Mouse (Mus musculus) MEL (cell line): ENCODE data around the gene Gm42688. TPM values are rescaled to one million over a fixed set of nuclear protein-coding genes. Genes with fewer than 3 reads are reported as not detected.
A peak's percentile ranks its signal among the peaks of the same experiment; 100 is the strongest.

ENCODE experiments used
- DNase-seq: peaks from one replicate; pipeline ENCODE4 v3.0.0; 2011; ENCODE audit warnings: low read depth, low spot score
- H3K27ac ChIP-seq: 2 replicates; pipeline ENCODE4 v1.5.1; 2012; ENCODE audit warnings: low read depth, mild to moderate bottlenecking, control low read depth, low read length, moderate library complexity; ENCODE audit not compliant: control insufficient read depth
- H3K27me3 ChIP-seq, 2 experiments: fragments of 150-350 bp in 1 of 2; sonication (generic) in 1 of 2; 2 replicates each; pipeline ENCODE4 v1.6.1; 2012; ENCODE audit warnings: low read length in 2 of 2, mild to moderate bottlenecking in 2 of 2, improper control_type of control experiment in 1 of 2, moderate library complexity in 1 of 2; ENCODE audit not compliant: insufficient read depth in 2 of 2, control insufficient read depth in 1 of 2
- H3K36me3 ChIP-seq, 2 experiments: 2 replicates each; pipeline ENCODE4 v1.6.1; 2012 to 2014; ENCODE audit warnings: low read length in 2 of 2, improper control_type of control experiment in 1 of 2, inconsistent platforms in 1 of 2, mild to moderate bottlenecking in 1 of 2; ENCODE audit not compliant: insufficient read depth in 2 of 2, control insufficient read depth in 1 of 2
- H3K4me1 ChIP-seq, 2 experiments: fragments of 150-350 bp in 1 of 2; sonication (generic) in 1 of 2; 2 replicates each; pipeline ENCODE4 v1.6.1; 2012; ENCODE audit warnings: low read length in 2 of 2, improper control_type of control experiment in 1 of 2, mild to moderate bottlenecking in 1 of 2; ENCODE audit not compliant: insufficient read depth in 2 of 2, control insufficient read depth in 1 of 2
- H3K4me3 ChIP-seq, 2 experiments: fragments of 150-350 bp in 1 of 2; sonication (generic) in 1 of 2; 2 replicates each; pipeline ENCODE4 v1.5.1; 2012; ENCODE audit warnings: low read depth in 2 of 2, low read length in 2 of 2, mild to moderate bottlenecking in 2 of 2, moderate library complexity in 2 of 2, control low read depth in 1 of 2, improper control_type of control experiment in 1 of 2; ENCODE audit not compliant: control insufficient read depth in 1 of 2, insufficient read depth in 1 of 2
- H3K79me2 ChIP-seq: 2 replicates; pipeline ENCODE4 v1.6.1; 2012; ENCODE audit warnings: mild to moderate bottlenecking, low read length, moderate library complexity; ENCODE audit not compliant: control insufficient read depth, poor library complexity, insufficient read depth
- H3K9ac ChIP-seq: 2 replicates; pipeline ENCODE4 v1.6.1; 2012; ENCODE audit warnings: low read depth, mild to moderate bottlenecking, control low read depth, low read length, moderate library complexity; ENCODE audit not compliant: control insufficient read depth, poor library complexity, severe bottlenecking
- H3K9me3 ChIP-seq: fragments of 150-350 bp; sonication (generic); replicated peaks from 2 replicates; pipeline ENCODE4 v1.6.1; 2012; ENCODE audit warnings: mild to moderate bottlenecking, low read length, improper control_type of control experiment, moderate library complexity; ENCODE audit not compliant: insufficient read depth
- BHLHE40 ChIP-seq: IDR thresholded peaks from 2 replicates; pipeline ENCODE4 v1.6.1; 2012; ENCODE audit warnings: low read depth, mild to moderate bottlenecking, inconsistent platforms, low read length, improper control_type of control experiment, borderline replicate concordance
- CHD1 ChIP-seq: IDR thresholded peaks from 2 replicates; pipeline ENCODE4 v1.6.1; 2012; ENCODE audit warnings: low read depth, mild to moderate bottlenecking, inconsistent platforms, low read length, improper control_type of control experiment
- E2F4 ChIP-seq: IDR thresholded peaks from 2 replicates; pipeline ENCODE4 v1.6.1; 2011; ENCODE audit warnings: low read depth, low read length, improper control_type of control experiment, borderline replicate concordance
- ELF1 ChIP-seq: IDR thresholded peaks from 2 replicates; pipeline ENCODE4 v1.6.1; 2014; ENCODE audit warnings: low read depth, mild to moderate bottlenecking, inconsistent platforms, low read length, improper control_type of control experiment, moderate library complexity
- GABPA ChIP-seq: IDR thresholded peaks from 2 replicates; pipeline ENCODE4 v1.6.1; 2012; ENCODE audit warnings: low read depth, mild to moderate bottlenecking, inconsistent platforms, low read length, improper control_type of control experiment, moderate library complexity
- HCFC1 ChIP-seq: IDR thresholded peaks from 2 replicates; pipeline ENCODE4 v1.6.1; 2012; ENCODE audit warnings: low read depth, mild to moderate bottlenecking, inconsistent platforms, low read length, improper control_type of control experiment, moderate library complexity
- MAFK ChIP-seq: IDR thresholded peaks from 2 replicates; pipeline ENCODE4 v1.6.1; 2011; ENCODE audit warnings: low read depth, mild to moderate bottlenecking, low read length, improper control_type of control experiment, borderline replicate concordance
- MEF2A ChIP-seq: IDR thresholded peaks from 2 replicates; pipeline ENCODE4 v1.6.1; 2014; ENCODE audit warnings: low read depth, mild to moderate bottlenecking, inconsistent platforms, low read length, improper control_type of control experiment; ENCODE audit not compliant: poor library complexity, insufficient replicate concordance, severe bottlenecking; ENCODE audit errors: extremely low read depth
- MXI1 ChIP-seq: IDR thresholded peaks from 2 replicates; pipeline ENCODE4 v1.6.1; 2011; ENCODE audit warnings: mild to moderate bottlenecking, low read depth, low read length, improper control_type of control experiment
- MYB ChIP-seq: IDR thresholded peaks from 2 replicates; pipeline ENCODE4 v1.6.1; 2011; ENCODE audit warnings: mild to moderate bottlenecking, low read depth, low read length, improper control_type of control experiment
- MYC ChIP-seq: IDR thresholded peaks from 2 replicates; pipeline ENCODE4 v1.6.1; 2011; ENCODE audit warnings: low read depth, mild to moderate bottlenecking, low read length, improper control_type of control experiment, moderate library complexity
- POLR2AphosphoS2 ChIP-seq: IDR thresholded peaks from 2 replicates; pipeline ENCODE4 v1.6.1; 2011; ENCODE audit warnings: low read length, improper control_type of control experiment
- SIN3A ChIP-seq: IDR thresholded peaks from 2 replicates; pipeline ENCODE4 v1.6.1; 2012; ENCODE audit warnings: low read length, improper control_type of control experiment, inconsistent platforms
- SMC3 ChIP-seq: IDR thresholded peaks from 2 replicates; pipeline ENCODE4 v1.6.1; 2011; ENCODE audit warnings: low read depth, low read length, improper control_type of control experiment
- UBTF ChIP-seq: IDR thresholded peaks from 2 replicates; pipeline ENCODE4 v1.6.1; 2012; ENCODE audit warnings: low read depth, mild to moderate bottlenecking, inconsistent platforms, low read length, improper control_type of control experiment, moderate library complexity, borderline replicate concordance; ENCODE audit not compliant: insufficient read depth
- ZC3H11A ChIP-seq: IDR thresholded peaks from 2 replicates; pipeline ENCODE4 v1.6.1; 2012; ENCODE audit warnings: low read depth, mild to moderate bottlenecking, inconsistent platforms, low read length, improper control_type of control experiment
- ZMIZ1 ChIP-seq: IDR thresholded peaks from 2 replicates; pipeline ENCODE4 v1.6.1; 2012; ENCODE audit warnings: low read depth, mild to moderate bottlenecking, inconsistent platforms, low read length, improper control_type of control experiment, moderate library complexity
- ZNF384 ChIP-seq: IDR thresholded peaks from 2 replicates; pipeline ENCODE4 v1.6.1; 2012; ENCODE audit warnings: low read depth, mild to moderate bottlenecking, inconsistent platforms, low read length, improper control_type of control experiment
- polyA plus RNA-seq, 2 experiments: library from polyadenylated mRNA; stranded (reverse) in 1 of 2; unstranded in 1 of 2; fragments of >175 nt in 1 of 2; fragments of >200 nt in 1 of 2; gene quantifications; 2 replicates each; pipeline versions ENCODE4 v1.2.1 to v1.2.4; 2012; ENCODE audit warnings: low replicate concordance in 2 of 2, low read depth in 1 of 2; ENCODE audit not compliant: insufficient read length in 2 of 2, insufficient read depth in 1 of 2, missing spikeins in 1 of 2
- total RNA-seq: library from RNA; depleted of rRNA; stranded (reverse); fragments of 300-350 nt; gene quantifications from 2 replicates; pipeline ENCODE4 v1.2.3, GENCODE M21; 2012

Gene Gm42688
- total and polyA plus RNA-seq, 3 experiments, result 2.5 to 4.8 TPM; not detected in 1

GRCm38 (mm10) chr6:83121863-83122710 is 20.7 kb downstream of the Gm42688 start:
- Histone ChIP-seq H3K9ac (peak overlapping the region; percentile 80), H3K9me3 (no peaks in the 10 kb centered on the region), H3K4me3 (peak overlapping the region; percentile 64 to 73), H3K79me2 (peaks cover 29% of the 10 kb centered on the region), H3K4me1 (peaks cover 0 to 24% of the 10 kb centered on the region in 2 experiments; a peak in 3 of 4 replicates), H3K27ac (peak overlapping the region; percentile 76), H3K27me3 (no peaks in the 10 kb centered on the region), H3K36me3 (peaks cover 0 to 27% of the 10 kb centered on the region in 2 experiments; a peak in 2 of 4 replicates)
- no peak for DNase-seq
- TF ChIP-seq SMC3 (0 out of 2 replicates have a peak, but pooled peaks have one; percentile 3), MYC (no peak), ZC3H11A (no peak), UBTF (0 out of 2 replicates have a peak, but pooled peaks have one; percentile 63), ZNF384 (no peak)

- no peak for DNase-seq
- no peak overlapping the region for H3K4me3 ChIP-seq
- peaks cover 0 to 23% of the 10 kb centered on the region in 2 experiments; a peak in 2 of 4 replicates for H3K36me3 ChIP-seq
- peaks cover 26% of the 10 kb centered on the region for H3K79me2 ChIP-seq
- no peak overlapping the region for H3K9ac ChIP-seq
- H3K27me3 ChIP-seq, result no peaks in the 10 kb centered on the region
- no peak overlapping the region for H3K27ac ChIP-seq
- H3K4me1 ChIP-seq, result peaks cover 0 to 24% of the 10 kb centered on the region in 2 experiments; a peak in 3 of 4 replicates
- H3K9me3 ChIP-seq, result no peaks in the 10 kb centered on the region
- TF ChIP-seq BHLHE40, result no peak
- no peak for TF ChIP-seq MXI1
- no peak for TF ChIP-seq MEF2A
- TF ChIP-seq E2F4, result no peak
- no peak for TF ChIP-seq HCFC1
- no peak for TF ChIP-seq ZMIZ1
- no peak for TF ChIP-seq SIN3A
- no peak for TF ChIP-seq ELF1
- TF ChIP-seq GABPA, result no peak
- no peak for TF ChIP-seq CHD1
- TF ChIP-seq MYB, result no peak
- no peak for TF ChIP-seq MAFK
- TF ChIP-seq POLR2AphosphoS2, result no peak
- TF ChIP-seq, all 39 proteins: peak for 0
These were observed 21.5 kb downstream of the Gm42688 start for GRCm38 (mm10) chr6:83122961-83123360.
